Mouse (Mus musculus) v-Abl transformed pro-B cells (cell line): ENCODE results near the gene Eci3.
"Not testable (repeated sequence)": the region's sequence is repeated elsewhere in the genome, so short reads cannot be mapped to it uniquely, and the experiment has no call there.

Experiments
- in situ Hi-C, 2 experiments: fragments of 400-800 bp; cut with MboI; formaldehyde crosslinking; loops; one replicate each; pipeline ENCODE4 v1.15.1; 2025; ENCODE audit not compliant: unreplicated experiment in 2 of 2

Gene Eci3

DNA sequence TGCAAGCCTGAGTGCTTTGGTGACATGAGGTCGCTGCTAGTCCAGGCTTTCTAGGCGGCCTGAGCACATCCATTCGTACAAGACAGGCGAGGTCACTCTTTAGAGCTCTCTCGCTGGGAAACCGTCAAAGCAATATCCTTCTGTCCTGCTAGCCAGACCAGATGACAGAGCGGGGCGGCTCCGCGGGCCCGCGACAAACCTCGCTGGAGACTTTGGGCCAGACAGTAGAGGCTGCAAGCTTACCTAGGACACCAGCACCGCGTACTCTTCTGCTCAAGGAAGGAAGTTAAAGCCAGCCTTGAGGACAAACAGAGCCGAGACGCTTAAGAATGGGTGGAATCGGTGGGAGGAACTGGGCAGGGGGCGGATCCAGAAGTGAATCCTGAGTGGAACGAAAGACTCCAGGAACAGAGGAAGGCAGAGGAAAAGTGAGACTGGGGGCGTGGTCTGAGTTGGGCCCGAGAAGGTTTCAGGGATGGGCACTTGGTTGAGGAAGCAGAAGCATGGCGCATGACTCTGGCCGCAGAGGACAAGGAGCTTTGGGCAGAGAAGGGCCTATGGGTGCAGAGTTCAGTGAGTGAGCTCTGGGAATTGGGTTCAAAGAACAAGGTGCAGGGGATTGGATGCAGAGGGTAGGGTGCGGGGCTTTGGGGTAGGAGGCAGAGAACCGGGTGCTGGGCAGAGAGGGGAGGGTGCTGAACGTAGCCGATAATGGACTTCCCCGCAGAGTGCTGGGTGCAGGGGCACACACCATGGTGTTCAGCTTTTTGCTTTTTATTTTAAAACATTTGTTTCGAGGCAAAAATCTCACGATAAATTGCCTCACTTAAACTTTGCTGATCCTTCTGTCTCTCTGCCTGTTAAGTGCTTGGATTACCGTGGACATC lies at the start of gene Eci3:
Eci3 (minus strand) TSS at position 300 of the 887 bp plus-strand sequence.
- in situ Hi-C loops = no loop called here

DNA sequence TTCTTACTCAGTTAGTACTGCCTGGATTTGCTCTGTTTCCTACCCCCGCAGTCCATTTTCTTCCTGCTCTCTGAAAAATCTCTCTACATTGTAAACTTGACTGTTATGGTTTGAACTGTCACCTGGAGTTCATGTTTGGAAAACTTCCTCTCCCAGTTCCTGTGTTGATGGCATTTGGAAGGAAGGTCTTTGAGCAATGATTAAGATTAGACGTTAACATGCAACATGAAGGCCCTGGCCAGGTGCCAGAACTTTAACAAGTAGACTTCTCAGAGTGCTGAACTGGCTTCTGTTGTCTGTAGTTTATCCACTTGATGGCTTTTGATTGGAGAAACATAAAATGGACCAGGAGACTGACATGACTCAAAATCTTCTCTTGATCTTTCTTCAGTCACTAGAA lies 32.3 kb upstream of the Eci3 start:
- in situ Hi-C loops = loop anchor here in 1 of 2 experiments (25.0 kb wide), 2 partner anchors 359 to 809 kb away; no protein-coding TSS in a partner anchor

DNA sequence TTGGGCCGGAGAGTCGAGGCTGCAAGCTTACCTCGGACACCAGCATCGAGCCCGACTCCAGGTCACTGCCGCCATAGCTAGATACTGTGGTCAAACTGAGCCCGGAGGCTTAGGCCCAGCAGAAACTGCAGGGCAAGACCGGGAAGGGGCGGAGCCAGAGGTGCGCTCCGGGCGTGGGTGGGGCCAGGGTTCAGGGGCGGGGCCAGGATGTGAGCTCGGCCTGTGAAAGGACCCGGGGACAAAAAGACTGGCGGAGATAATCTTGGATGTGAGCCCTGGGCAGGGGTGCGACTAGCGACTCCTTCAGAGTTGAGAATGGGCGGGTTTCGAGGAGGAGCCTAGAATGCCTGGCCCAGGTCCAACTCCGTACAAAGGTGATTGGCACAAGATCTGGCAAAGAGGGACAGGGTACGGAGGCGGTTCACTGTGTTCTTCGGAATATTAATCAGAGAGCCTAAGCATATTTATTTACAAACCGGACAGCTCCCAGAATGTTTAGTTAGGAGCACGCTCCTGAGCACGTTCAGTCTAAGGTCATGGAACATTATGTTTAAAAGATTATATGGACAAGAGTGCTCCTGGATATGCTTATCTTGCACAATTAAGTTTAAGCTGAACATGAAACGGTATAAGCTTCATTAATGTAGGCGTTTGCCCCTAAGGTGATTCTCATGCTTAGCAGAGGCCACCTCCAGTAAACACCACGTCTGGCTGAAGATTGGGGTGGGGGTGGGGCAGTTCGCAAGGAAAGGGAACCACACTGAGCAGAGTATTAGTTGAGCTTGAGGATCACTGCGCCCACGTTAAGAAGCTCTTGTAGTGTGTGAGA lies 30.6 kb upstream of the Eci3 start:
- in situ Hi-C loops = loop anchor here in 1 of 2 experiments (25.0 kb wide), 2 partner anchors 357 to 807 kb away; no protein-coding TSS in a partner anchor

DNA sequence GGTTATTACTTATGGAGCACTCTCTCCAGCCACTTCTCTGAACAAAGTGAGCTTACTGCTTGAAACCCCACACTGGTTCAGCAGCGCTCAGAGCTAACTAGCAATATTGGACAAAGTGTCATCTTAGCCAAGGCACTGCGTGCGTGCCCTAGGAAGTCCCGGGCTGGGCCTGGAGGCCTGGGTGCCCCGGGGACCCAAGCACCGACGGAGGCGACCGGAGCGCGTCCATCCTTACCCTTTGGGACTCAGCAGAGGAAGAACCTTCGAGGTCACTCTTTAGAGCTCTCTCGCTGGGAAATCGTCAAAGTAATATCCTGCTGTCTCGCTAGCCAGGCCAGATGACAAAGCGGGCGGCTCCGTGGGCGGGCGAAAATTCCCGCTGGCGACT lies 30.0 kb upstream of the Eci3 start:
- in situ Hi-C loops = loop anchor here in 1 of 2 experiments (25.0 kb wide), 2 partner anchors 356 to 806 kb away; no protein-coding TSS in a partner anchor

DNA sequence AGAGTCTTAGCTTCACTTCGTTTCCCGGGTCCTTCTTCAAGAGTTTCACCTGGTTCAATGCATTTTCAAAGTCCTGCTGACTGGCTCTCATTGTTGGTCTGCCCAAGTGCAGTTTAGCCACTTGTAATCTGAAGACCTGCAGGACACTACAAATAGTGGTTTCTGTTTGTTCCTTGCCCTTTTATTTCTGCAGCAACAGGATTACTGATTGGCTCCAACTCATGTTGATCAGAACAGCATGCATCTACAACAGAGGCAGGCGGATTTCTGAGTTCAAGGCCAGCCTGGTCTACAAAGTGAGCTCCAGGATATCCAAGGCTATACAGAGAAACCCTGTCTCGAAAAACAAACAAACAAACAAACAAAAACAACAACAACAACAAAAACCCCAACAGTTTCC lies 29.5 kb upstream of the Eci3 start:
- in situ Hi-C loops = loop anchor here in 1 of 2 experiments (25.0 kb wide), 2 partner anchors 356 to 806 kb away; no protein-coding TSS in a partner anchor

DNA sequence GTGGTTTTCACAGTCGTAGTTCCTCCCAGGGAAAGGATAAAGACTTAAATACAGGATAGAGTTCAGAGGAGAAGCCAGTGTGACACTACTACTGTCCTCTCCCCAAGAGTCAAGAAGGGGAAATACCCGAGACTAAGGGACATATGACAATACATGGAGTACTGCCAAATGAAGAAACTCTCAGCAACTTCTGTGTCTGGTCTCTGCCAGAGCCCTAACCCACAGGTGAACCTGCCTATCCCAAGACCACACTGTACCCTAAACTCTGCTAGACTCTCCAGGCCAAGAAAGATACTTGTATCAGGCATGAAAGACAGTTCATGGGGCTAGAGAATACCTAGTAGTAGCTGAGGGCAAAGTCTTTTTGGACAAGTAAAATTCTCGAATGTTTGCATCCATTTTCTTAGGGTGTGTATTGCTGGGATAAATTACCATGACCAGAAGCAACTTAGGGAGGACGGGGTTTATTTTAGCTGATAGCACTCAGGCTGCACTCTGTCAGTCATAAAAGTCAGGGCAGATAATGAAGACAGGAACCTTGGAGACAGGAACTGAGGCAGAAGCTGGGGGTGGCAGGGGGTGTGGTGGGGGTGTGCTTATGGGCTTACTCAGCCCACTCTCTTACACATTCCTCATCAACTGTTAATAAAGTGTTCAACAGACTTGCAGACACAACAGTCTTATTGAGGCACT lies 28.1 kb upstream of the Eci3 start:
- in situ Hi-C loops = loop anchor here in 1 of 2 experiments (25.0 kb wide), 2 partner anchors 354 to 804 kb away; no protein-coding TSS in a partner anchor

DNA sequence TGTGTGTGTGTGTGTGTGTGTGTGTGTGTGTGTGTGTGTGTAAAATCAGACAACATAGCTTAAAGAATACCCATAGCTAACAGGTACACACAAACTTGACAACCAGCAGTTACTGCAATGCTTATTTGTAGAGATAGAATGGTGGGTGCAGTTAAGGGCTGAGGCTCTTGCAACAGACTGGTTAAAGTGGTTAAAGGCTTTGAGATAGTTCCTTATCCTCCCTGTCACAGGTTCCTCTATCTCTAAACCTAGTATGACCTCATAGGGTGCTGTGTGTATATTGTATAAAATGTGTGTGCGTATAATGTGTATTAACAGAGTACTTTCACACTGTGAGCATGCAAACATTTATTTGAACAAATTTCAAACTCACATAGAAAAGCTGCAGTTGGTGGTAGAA lies 19.9 kb upstream of the Eci3 start:
- in situ Hi-C loops = loop anchor here in 1 of 2 experiments (25.0 kb wide), 2 partner anchors 346 to 796 kb away; no protein-coding TSS in a partner anchor

DNA sequence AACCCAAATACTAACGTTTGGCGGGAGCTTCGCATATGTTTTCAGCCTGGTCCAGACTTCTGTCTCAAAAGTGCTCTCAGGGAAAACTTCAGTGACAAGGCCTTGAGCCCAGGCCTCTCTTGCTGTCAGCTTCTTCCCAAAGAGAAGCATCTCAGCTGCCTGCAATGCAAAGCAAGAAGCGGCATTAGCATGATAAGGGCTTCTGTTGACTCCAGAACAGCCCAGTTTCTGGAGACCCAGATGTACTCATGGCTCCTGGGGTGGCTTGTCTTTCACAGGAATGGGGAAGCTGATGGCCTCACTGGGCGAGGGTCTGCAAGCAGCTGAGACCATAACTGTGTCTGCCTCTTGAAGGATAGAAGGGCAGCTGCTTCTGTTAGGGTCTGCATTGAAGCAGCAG lies 15.0 kb upstream of the Eci3 start:
- in situ Hi-C loops = loop anchor here in 1 of 2 experiments (25.0 kb wide), 2 partner anchors 341 to 791 kb away; no protein-coding TSS in a partner anchor

DNA sequence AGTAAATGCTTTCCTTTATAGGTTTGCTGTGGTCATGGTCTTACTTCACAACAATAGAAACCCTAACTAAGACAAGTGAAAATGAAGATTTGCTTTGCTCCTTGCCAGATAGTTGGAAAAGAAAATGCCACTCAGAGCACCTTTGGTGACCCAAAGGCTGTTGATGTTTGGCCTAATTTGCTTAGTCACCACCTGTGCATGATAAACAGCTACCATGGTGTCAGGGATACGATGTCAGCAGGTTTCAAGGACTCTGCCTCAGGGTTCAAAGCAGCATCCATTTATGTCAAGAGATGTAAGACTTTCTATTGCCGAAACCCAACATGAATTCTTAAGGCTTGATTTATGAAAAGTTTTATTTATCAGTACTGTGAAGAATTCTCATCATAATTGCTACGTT lies 13.8 kb upstream of the Eci3 start:
- in situ Hi-C loops = loop anchor here in 1 of 2 experiments (25.0 kb wide), 2 partner anchors 340 to 790 kb away; no protein-coding TSS in a partner anchor

DNA sequence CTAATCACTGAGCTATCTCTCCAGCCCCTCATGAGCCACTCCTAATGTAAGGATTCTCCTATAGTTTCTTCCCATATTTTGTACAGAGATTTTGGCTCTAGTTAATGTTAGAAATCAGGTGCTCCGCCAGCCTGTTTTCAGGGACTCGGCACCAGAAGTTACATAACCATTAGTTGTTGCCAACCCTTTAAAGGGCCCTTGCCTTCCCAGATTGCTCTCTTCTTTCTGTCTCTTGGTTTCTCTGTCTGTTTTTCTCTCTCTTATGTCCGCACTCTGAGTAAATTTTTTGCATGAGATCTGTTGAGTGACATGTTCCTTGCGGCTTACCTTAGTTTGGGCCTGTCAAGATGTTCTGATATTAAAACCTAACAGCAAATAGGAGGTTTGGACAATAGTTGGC lies 12.5 kb upstream of the Eci3 start:
- in situ Hi-C loops = loop anchor here in 1 of 2 experiments (25.0 kb wide), 2 partner anchors 339 to 789 kb away; no protein-coding TSS in a partner anchor

DNA sequence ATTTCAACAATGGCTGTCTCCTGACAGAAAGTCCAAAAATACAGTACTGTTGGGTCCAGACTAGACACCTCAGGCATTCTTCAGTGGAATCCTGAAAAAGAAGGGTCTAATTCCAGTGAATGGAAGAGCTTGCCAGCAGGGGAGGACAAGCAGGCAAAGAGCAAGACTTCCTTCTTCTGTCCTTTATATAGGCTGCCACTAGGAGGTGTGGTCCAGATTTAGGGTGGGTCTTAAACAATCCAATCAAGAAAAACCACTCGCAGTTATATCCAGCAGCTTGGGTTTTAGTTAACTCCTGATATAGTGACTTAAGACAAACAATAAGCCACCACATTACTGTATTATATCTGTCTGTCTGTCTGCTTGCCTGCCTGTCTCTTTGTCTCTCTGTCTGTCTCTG lies 10.2 kb upstream of the Eci3 start:
- in situ Hi-C loops = no loop called here

DNA sequence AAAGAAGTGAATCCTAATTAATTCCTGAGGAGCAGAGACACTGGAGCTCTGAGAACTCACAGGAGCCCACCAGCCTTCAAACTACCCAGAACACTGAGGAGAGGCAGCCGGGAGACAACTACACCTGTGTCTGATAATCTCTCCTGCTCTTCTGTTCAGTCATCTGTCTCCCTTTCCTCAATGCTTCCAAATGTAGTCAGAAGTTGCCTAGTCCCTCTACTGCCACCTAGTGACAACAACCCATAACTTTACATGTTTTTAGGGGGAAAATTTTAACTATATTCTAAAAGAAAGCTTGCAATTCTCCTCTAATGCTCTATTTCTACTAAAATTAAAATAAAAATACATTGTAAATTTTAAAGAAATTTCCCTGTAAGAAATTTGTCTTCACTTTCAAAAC lies 9.5 kb upstream of the Eci3 start:
- in situ Hi-C loops = no loop called here

DNA sequence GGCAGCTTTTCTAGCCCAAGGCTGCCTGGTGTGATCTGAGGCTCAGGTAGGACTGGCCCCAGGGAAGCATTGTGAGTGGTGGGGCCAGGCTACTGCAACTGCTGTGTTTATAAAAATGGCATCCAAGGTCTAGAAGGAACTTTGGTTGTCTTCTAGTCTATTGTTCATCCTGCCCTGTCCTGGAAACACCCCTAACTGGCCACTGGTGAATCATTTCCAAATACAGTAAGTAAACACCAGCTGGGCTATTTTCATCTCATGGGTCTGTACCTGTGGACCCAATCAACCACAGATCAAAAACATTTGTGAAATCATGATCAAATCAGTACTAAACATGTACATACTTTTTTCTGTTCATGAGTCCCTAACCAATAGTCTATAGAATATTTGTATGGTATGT lies 8.8 kb upstream of the Eci3 start:
- in situ Hi-C loops = not testable (repeated sequence)

DNA sequence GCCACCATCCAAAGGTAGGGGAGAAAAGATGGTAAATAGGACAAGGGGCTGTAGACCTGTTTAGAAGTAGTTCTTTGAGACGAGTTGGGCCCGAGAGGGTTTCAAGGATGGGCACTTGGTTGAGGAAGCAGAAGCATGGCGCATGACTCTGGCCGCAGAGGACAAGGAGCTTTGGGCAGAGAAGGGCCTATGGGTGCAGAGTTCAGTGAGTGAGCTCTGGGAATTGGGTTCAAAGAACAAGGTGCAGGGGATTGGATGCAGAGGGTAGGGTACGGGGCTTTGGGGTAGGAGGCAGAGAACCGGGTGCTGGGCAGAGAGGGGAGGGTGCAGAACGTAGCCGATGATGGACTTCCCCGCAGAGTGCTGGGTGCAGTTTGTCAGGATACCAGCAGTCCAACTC lies 2.0 kb upstream of the Eci3 start:
- in situ Hi-C loops = not testable (repeated sequence)

DNA sequence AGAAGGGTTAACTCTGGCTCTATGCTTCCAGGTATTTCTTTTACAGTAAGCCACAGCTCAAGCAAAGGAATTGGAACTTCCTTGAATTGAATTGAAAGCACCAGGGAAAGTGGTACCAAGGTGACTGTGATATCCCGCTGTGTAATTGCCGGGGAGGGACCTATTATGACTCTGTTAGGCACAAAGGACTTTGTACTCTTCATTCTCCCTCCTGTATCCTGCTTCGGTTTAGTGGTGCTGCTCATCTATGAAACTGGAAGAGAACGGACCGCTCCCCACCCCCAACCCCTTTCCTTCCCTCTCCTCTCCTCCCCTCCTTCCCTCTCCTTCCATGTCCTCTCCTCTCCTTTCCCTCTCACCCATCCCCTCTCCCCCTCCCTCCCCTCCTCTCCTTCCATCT lies 1.3 kb upstream of the Eci3 start:
- in situ Hi-C loops = no loop called here

DNA sequence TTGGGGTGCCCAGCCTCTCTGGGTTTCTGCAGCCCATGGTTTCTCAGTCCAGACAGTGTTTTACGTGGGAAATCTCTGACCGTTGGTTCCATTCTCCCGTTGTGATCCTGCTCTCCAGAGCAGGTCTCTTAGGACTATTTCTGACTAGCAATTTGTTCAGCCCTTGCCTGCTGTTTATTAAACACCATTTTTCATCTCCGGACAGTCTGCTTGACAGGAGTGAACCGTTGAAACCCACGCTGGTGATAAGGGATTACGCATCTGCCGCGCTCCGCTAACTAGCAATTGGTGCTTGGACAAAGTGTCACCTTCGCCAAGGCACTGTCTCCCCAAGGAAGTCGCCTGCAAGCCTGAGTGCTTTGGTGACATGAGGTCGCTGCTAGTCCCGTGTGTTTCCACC lies 809 bp upstream of the Eci3 start:
- in situ Hi-C loops = no loop called here

DNA sequence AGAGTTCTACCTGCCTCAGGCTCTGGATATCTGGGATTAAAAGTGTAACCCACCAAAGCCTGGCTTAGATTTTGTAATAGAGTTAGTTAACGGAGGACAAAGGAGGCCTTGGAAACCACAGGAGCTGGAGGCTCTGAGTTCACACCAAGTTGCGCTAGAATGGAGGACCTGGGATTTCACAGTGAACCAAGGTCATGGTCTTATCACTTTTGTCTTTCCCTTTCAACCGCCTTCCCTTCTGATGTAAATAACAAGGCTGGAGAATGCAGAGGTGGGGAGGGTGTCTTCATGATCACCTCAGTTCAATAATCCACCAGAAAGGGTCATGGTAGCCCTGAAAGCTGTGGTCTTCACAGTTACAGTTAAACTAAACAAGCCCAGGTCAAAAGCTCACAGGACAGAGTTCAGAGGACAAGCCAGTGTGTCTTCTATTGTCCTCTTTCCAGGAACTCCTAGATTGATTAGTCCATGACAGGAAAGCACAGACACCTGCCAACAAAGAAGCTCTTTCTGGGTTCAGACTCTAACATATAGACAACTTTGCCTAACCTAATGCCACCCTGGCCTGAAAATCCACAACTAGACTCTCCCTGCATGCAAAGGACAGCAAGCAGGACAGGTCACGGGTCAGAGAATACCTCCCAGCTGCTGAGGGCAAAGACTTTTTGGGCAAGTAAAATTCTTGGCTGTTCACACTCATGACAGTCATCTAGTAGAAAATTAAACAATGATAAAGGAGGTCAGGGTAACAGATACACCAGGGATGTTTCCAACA lies 2.4 kb downstream of the Eci3 start:
- in situ Hi-C loops = no loop called here

DNA sequence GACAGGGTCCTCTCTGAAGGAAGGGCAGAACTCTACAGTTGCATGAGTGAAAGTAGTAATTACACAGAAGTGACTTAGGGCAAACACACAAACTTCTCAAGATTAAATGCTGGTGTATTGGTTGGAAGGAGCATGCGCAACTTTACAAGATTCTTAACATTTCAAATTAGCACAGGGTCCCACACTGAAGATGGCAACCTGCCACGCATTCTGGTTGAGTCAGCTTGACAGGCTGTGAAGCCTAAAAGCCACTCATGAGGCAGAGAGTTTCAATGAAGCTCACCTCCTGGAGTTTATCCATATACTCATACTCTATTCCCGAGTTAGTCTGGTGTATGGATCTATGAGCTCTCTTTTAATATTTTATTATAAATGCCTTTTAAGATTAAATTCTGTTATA lies 5.5 kb downstream of the Eci3 start:
- in situ Hi-C loops = not testable (repeated sequence)

DNA sequence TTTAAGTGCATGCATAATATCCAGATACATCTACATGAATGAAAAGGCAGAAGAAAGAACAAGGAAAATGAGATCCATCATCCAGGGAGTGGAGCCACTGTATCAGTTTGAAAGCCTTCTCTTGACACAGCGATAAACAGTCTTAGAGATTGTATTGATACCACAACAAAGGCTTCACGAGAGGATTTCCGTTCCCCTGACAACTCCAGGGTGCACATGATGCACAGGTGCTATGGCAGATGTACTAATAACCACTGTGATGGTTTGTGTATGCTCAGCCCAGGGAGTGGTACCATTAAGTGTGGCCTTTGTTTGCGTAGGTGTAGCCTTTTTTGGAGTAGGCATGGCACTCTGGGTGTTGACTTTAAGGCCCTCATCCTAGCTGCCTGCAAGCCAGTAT lies 6.7 kb downstream of the Eci3 start:
- in situ Hi-C loops = no loop called here

DNA sequence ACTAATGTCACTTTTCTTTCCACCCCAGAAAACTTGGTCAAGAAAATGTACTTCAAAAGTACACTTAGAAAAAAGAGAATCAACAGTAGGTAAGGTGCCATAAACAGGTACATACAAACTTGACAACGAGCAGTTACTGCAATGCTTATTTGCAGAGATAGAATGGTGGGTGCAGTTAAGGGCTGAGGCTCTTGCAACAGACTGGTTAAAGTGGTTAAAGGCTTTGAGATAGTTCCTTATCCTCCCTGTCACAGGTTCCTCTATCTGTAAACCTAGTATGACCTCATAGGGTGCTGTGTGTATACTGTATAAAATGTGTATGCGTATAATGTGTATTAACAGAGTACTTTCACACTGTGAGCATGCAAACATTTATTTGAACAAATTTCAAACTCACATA lies 12.2 kb downstream of the Eci3 start:
- in situ Hi-C loops = not testable (repeated sequence)
